Mouse (Mus musculus): Measurements from ENCODE around the gene Vps25.

- TF ChIP-seq POLR2A (IDR thresholded peaks at IDR 0.05; ENCODE audit: borderline replicate concordance, extremely low read depth, low read depth, low read length), result no peak
- TF ChIP-seq CTCF (IDR thresholded peaks at IDR 0.05; ENCODE audit: insufficient read depth, low read length), result no peak
Observed at GRCm38 (mm10) chr11:101216936-101217335, 36.6 kb upstream of the Vps25 start.

Data from lung, adult 2 months (tissue).